Mouse (Mus musculus) cortical plate, adult 2 months (tissue): Measurements from ENCODE around the gene Paqr5.

Experiments used
- CTCF ChIP-seq: fragments of 200-500 bp; IDR thresholded peaks from 2 replicates; pipeline ENCODE4 v1.5.1; 2011; ENCODE audit warnings: mild to moderate bottlenecking, control low read depth, low read length; ENCODE audit not compliant: insufficient read depth; ENCODE audit errors: extremely low read depth
- POLR2A ChIP-seq: fragments of 200-500 bp; IDR thresholded peaks from 2 replicates; pipeline ENCODE4 v1.6.1; 2011; ENCODE audit warnings: mild to moderate bottlenecking, low read length, control low read depth; ENCODE audit not compliant: insufficient read depth; ENCODE audit errors: extremely low read depth

- no peak for TF ChIP-seq CTCF
- no peak for TF ChIP-seq POLR2A
Measured at GRCm38 (mm10) chr9:61959921-61960569, 66.6 kb downstream of the Paqr5 start.
